Mouse (Mus musculus): ENCODE data around the gene Gm21969.

DNA sequence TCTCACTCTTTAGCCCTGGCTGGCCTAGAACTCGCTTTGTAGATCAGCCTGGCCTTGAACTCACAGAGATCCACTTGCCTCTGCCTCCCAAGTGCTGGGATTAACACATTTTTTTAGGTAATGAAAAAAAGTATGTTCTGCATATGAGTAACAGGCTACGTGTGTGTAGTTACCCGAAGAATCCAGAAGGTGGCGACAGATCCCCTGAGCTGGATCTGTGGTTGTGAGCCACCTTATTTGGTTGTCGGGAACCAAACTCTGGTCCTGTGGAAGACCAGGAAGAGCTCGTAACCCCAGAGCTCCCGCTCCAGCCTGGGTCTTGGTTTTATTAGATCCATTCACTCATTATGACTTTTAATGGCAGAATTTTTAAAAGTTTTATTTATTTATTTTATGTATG, 43.9 kb downstream of the Gm21969 start:
- TF ChIP-seq CTCF (conservative IDR thresholded peaks at IDR 0.05; ENCODE audit: low read length) (peak; percentile 80), NANOG (IDR thresholded peaks at IDR 0.05; ENCODE audit: borderline replicate concordance, low read length) (no peak)

Data from E14TG2a.4 (cell line).